Mouse (Mus musculus): Measurements from ENCODE around the gene Tasp1. TPM values are rescaled to one million over a fixed set of nuclear protein-coding genes. Genes with fewer than 3 reads are reported as not detected.

The Tasp1 gene
- total and polyA plus RNA-seq, 3 experiments = 17.0 to 31.5 TPM; not detected in 1

DNA sequence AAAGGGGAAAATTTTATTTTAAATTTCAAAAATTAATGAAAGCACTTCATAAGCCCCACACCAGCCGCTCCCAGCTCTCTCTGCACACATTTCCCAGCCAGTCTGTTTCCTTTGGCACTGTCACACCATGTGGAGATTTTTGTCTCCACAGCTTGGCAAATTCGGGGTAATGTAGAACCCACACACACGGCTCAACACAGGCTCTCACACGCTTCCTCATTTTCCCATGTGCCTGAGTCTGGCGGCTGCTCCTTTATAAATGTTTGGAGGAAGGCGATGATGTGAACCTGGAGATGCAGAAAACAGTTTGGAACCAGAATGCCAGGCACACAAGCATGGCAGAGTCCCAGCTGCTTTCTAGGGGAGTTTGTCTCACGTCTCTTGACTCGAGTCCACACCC is 47.2 kb upstream of the Tasp1 start:
- no peak for TF ChIP-seq TAL1 (IDR thresholded peaks at IDR 0.05; ENCODE audit: low read length)
- no peak for TF ChIP-seq GABPA (IDR thresholded peaks at IDR 0.05; ENCODE audit: low read depth, low read length)
- no peak for TF ChIP-seq BHLHE40 (IDR thresholded peaks at IDR 0.05; ENCODE audit: borderline replicate concordance, low read depth, low read length)
- TF ChIP-seq ZKSCAN1 (IDR thresholded peaks at IDR 0.05; ENCODE audit: low read depth, low read length) = no peak
- TF ChIP-seq MAZ (IDR thresholded peaks at IDR 0.05; ENCODE audit: low read depth, low read length) = no peak
- no peak for TF ChIP-seq RAD21 (IDR thresholded peaks at IDR 0.05; ENCODE audit: low read depth, low read length)
- TF ChIP-seq EP300 (IDR thresholded peaks at IDR 0.05; ENCODE audit: low read depth in 1 of 2, low read length in 2 of 2) = no peak
- no peak for TF ChIP-seq ELF1 (IDR thresholded peaks at IDR 0.05; ENCODE audit: low read depth, low read length)
- no peak for TF ChIP-seq CHD2 (IDR thresholded peaks at IDR 0.05; ENCODE audit: low read length)
- no peak for TF ChIP-seq TBP (IDR thresholded peaks at IDR 0.05; ENCODE audit: low read depth, low read length)
- no peak for TF ChIP-seq GATA1 (IDR thresholded peaks at IDR 0.05; ENCODE audit: low read depth, low read length)
- no peak for TF ChIP-seq E2F4 (IDR thresholded peaks at IDR 0.05; ENCODE audit: borderline replicate concordance, low read depth, low read length)
- TF ChIP-seq USF2 (IDR thresholded peaks at IDR 0.05; ENCODE audit: borderline replicate concordance in 1 of 2, insufficient read depth in 1 of 2, low read depth in 1 of 2, low read length in 2 of 2) = no peak
- no peak for TF ChIP-seq MAX (IDR thresholded peaks at IDR 0.05; ENCODE audit: low read length)
- TF ChIP-seq SMC3 (IDR thresholded peaks at IDR 0.05; ENCODE audit: low read depth, low read length) = no peak
- TF ChIP-seq HCFC1 (IDR thresholded peaks at IDR 0.05; ENCODE audit: low read depth, low read length) = no peak
- TF ChIP-seq POLR2AphosphoS5 (IDR thresholded peaks at IDR 0.05; ENCODE audit: borderline replicate concordance, low read depth, low read length) = no peak
- TF ChIP-seq JUND (IDR thresholded peaks at IDR 0.05; ENCODE audit: low read depth, low read length) = no peak
- TF ChIP-seq ZMIZ1 (IDR thresholded peaks at IDR 0.05; ENCODE audit: low read depth, low read length) = no peak
- no peak for TF ChIP-seq MYC (IDR thresholded peaks at IDR 0.05; ENCODE audit: low read depth, low read length)
- no peak overlapping the region for H3K4me3 ChIP-seq (ENCODE audit: control insufficient read depth in 1 of 2, insufficient read depth in 1 of 2, low read depth in 2 of 2, low read length in 2 of 2)
- no peaks in the 10 kb centered on the region for H3K9me3 ChIP-seq (replicated peaks; ENCODE audit: insufficient read depth, low read length)
- DNase-seq (ENCODE audit: low read depth, low spot score) = no peak
- H3K36me3 ChIP-seq (ENCODE audit: control insufficient read depth in 1 of 2, insufficient read depth in 2 of 2, low read length in 2 of 2) = no peaks in the 10 kb centered on the region
- no peaks in the 10 kb centered on the region for H3K27me3 ChIP-seq (ENCODE audit: control insufficient read depth in 1 of 2, insufficient read depth in 2 of 2, low read length in 2 of 2)
- H3K9ac ChIP-seq (ENCODE audit: control insufficient read depth, low read depth, low read length, poor library complexity, severe bottlenecking) = no peak overlapping the region
- no peak overlapping the region for H3K27ac ChIP-seq (ENCODE audit: control insufficient read depth, low read depth, low read length)
- H3K79me2 ChIP-seq (ENCODE audit: control insufficient read depth, insufficient read depth, low read length, poor library complexity) = no peaks in the 10 kb centered on the region
- no peaks in the 10 kb centered on the region for H3K4me1 ChIP-seq (ENCODE audit: control insufficient read depth in 1 of 2, insufficient read depth in 2 of 2, low read length in 2 of 2)

DNA sequence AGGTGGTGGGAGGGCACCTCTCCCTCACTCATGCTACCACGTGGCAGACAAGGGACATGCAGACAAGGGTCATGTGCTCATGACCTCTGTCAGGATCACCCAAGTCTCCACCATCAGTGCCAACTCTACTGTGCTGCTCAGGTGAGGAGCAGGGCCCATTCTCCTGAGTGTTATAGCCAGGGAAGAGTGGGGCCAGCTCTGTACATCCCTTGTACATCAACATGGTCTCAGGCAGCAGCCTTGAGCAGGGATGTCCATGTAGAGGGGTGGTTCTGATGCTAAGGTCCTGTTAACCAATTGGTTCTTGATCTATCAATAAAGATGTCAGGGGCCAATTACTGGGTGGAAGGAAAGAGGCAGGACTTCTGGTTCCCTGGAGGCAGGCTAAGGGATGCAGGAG is 42.3 kb upstream of the Tasp1 start:
- no peak overlapping the region for H3K27ac ChIP-seq (ENCODE audit: control insufficient read depth, low read depth, low read length)
- no peak for TF ChIP-seq UBTF (IDR thresholded peaks at IDR 0.05; ENCODE audit: borderline replicate concordance, insufficient read depth, low read depth, low read length)
- no peak for TF ChIP-seq MAFK (IDR thresholded peaks at IDR 0.05; ENCODE audit: borderline replicate concordance, low read depth, low read length)
- no peak for TF ChIP-seq POLR2AphosphoS5 (IDR thresholded peaks at IDR 0.05; ENCODE audit: borderline replicate concordance, low read depth, low read length)
- no peak for TF ChIP-seq RAD21 (IDR thresholded peaks at IDR 0.05; ENCODE audit: low read depth, low read length)
- TF ChIP-seq POLR2A (IDR thresholded peaks at IDR 0.05; ENCODE audit: control insufficient read depth in 1 of 2, insufficient read depth in 1 of 2, low read depth in 1 of 2, low read length in 2 of 2, poor library complexity in 1 of 2) = no peak
- TF ChIP-seq MAZ (IDR thresholded peaks at IDR 0.05; ENCODE audit: low read depth, low read length) = no peak
- no peak for TF ChIP-seq NRF1 (IDR thresholded peaks at IDR 0.05; ENCODE audit: insufficient read depth, low read depth, low read length, poor library complexity, severe bottlenecking)
- no peak for TF ChIP-seq RCOR1 (IDR thresholded peaks at IDR 0.05; ENCODE audit: low read depth, low read length)
- TF ChIP-seq ELF1 (IDR thresholded peaks at IDR 0.05; ENCODE audit: low read depth, low read length) = no peak
- TF ChIP-seq USF2 (IDR thresholded peaks at IDR 0.05; ENCODE audit: borderline replicate concordance in 1 of 2, insufficient read depth in 1 of 2, low read depth in 1 of 2, low read length in 2 of 2) = no peak
- no peak for TF ChIP-seq ETS1 (IDR thresholded peaks at IDR 0.05; ENCODE audit: low read depth, low read length)
- no peak for TF ChIP-seq CHD2 (IDR thresholded peaks at IDR 0.05; ENCODE audit: low read length)
- H3K36me3 ChIP-seq (ENCODE audit: control insufficient read depth in 1 of 2, insufficient read depth in 2 of 2, low read length in 2 of 2) = no peaks in the 10 kb centered on the region
- no peak overlapping the region for H3K4me3 ChIP-seq (ENCODE audit: control insufficient read depth in 1 of 2, insufficient read depth in 1 of 2, low read depth in 2 of 2, low read length in 2 of 2)
- no peaks in the 10 kb centered on the region for H3K27me3 ChIP-seq (ENCODE audit: control insufficient read depth in 1 of 2, insufficient read depth in 2 of 2, low read length in 2 of 2)
- no peaks in the 10 kb centered on the region for H3K4me1 ChIP-seq (ENCODE audit: control insufficient read depth in 1 of 2, insufficient read depth in 2 of 2, low read length in 2 of 2)
- DNase-seq (ENCODE audit: low read depth, low spot score) = no peak
- H3K79me2 ChIP-seq (ENCODE audit: control insufficient read depth, insufficient read depth, low read length, poor library complexity) = no peaks in the 10 kb centered on the region
- no peaks in the 10 kb centered on the region for H3K9me3 ChIP-seq (replicated peaks; ENCODE audit: insufficient read depth, low read length)
- no peak overlapping the region for H3K9ac ChIP-seq (ENCODE audit: control insufficient read depth, low read depth, low read length, poor library complexity, severe bottlenecking)
